Mouse (Mus musculus) B cell, adult 2 months (primary cell): ENCODE results near the gene Sbno2.

ENCODE experiments used
- DNase-seq, 2 experiments: peaks; one replicate each; pipeline ENCODE4 v3.0.0; 2022

Gene Sbno2

DNA sequence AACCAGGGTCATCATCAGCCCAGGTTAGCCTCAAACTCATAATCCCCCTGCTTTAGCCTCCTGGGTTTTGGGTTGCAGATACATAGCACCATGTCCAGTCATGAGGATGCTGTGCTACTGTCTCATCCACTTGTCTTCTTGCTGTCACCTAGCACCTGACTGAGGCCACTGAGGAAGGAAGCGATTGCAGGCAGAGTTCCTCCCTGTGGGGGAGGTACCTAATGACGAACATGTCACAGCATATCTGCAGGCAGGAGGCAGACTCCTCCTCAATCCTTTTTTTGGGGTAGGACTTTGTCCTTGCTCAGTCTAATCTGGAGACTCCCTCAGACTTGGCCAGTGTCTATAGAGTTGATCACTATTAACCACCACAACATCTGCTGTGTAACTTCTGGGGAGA lies 16.3 kb upstream of the Sbno2 start:
- DNase-seq: no peak

DNA sequence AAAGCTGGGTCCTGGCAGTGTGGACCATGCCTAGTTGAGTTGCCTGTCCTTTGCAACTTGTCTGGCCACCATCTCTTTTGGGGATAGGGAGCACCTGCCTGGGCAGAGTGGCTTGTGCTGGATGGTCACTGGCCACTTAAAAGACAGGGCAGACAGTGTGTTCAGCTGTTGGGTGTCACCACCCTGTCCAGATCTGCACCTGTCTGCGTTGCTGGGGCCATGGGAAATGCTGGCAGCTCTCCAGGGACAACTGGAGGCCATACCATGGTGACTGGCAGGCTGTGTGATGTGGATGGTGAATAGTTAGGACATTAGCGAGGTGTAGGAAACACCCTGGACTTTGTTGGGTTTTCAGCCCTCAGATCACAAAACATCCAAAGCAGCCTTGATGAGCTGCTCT lies 14.8 kb upstream of the Sbno2 start:
- DNase-seq: no peak

DNA sequence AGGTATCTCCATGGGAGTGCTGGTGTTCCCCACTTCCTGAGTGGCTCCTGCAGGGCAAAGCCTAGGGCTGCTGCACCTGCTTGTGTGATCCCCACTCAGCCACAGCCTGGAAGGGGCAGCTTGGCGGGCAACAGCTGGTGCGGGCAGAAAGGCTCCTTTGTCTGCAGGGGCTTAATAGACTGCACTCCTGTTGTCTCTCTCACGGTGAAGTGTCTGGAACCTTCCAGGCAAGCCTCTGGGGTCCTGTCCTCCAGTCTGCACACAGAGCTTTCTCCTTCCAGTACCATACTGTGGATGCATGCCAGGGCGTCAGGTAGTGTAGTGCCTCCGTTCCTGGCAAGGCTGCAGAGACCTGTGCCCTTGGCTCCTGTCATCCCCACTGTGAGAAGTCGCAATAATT lies 13.2 kb upstream of the Sbno2 start:
- no peak for DNase-seq

DNA sequence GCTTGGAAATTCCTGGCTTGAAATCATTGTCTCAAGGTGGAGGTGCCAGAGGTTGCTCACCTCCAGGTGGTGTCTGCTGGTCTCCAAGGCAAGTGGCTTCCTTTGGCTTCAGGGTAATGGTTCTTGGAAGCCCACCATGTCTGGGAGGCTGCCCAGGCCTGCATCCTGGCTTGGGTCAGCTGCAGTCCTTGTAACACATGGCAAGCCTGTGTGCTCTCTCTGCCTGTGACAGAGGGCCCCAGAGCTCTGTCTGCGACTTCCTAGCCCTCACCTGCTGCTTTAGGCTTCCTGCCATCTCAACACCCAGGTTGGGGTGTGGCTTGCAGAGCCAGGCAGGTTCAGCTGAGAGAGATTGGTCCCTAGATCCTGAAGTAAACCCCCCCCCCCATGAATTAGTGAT lies 12.4 kb upstream of the Sbno2 start:
- no peak for DNase-seq

DNA sequence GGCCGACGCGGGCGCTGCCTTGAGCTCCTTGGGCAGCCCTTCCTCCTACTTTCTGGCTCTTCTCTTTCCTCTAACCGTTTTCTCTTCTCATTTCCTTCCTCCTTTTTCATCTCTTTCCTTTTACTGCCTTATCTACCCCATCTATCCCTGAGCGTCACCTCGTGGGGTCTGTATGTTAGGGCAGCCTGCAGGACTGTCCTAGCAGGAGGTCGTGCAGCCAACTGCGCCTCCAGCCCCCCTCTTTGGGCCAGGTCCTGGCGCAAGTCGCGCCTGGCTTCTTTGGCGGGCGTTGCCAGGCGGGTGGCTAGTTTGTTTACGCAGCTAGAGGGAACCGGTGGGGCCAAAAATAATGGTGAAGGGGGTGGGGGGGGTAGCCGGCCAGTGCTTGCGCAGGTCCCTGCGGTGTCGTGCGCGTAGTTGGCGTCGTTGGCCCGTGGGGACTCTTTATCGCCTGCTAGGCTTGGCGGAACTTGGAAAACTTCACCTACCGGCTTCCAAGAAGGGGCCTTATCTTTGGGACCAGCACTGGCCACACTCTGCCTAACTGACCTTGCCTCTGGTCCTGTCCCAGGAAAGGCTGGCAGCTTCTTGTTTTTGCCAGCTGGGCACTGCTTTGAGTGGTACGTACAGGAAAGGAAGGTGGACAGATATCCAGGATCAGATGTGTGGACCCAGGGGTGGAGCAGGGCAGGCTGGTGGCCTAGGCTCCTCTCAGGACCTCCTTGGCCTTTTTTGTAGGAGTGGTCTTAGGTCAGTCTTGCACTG lies 11.7 kb upstream of the Sbno2 start:
- peak; percentile 45 to 47 for DNase-seq

DNA sequence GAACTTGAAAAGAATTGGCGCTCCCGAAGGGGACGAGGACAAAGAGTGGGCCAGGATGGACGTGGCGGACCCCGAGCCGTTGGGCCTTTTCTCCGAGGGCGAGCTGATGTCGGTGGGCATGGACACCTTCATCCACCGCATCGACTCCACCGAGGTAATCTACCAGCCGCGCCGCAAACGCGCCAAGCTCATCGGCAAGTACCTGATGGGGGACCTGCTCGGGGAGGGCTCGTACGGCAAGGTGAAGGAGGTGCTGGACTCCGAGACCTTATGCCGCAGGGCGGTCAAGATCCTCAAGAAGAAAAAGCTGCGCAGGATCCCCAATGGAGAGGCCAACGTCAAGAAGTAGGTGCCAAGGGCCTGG lies 11.2 kb upstream of the Sbno2 start:
- peak; percentile 28 to 45 for DNase-seq

DNA sequence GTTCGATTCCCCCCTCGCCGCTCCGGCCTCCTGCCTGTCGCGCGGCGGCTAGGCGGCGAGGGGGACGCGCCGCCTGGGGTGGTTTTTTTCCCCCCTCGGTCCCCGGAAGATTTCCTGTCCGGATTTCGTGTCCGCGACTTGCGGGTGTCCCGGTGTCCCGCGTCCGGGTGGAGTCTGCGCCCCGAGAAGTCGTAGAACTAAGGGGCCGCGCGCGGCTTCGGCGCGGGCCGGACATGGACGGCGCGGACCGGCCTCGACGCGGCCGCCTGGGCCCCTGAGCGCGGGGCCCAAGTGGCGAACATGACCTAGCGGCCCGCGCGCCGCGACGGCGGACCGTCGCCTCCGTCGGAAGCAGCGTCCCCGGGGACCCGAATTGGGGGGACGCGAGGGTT lies 10.6 kb upstream of the Sbno2 start:
- no peak for DNase-seq

DNA sequence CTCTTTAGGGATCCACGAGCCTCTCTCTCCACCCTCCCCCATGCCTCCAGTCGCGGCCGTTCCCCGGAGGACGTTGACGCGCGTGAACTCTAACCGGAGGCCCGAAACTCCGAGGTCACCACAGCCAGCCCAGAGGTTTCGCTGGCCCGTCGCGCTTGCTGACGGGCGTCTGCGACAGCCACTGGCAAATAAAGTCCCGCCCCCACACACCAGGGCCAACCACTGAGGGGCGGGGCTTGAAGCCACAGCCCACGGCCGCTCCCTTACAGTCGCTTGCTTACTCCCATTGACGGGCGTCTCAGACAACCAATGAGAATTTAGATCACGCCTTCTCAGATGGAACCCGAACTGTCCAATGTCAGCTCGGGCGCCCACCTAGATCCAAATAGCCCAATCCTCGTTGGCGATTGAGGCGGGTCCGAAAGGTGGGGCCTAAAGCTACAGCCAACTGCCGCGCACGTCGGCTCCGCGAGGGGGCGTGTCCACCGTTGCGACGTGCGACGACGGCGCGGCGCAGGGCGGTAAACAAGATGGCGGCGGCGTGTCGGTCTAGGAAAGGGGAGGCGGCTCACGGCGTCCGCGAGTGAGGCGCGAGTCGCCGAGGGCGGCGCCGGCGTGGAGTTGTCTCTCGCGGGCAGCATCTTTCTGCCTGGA lies 10.0 kb upstream of the Sbno2 start, which contains the start of gene Stk11:
Stk11 (plus strand) TSS at position 514 of the 654 bp plus-strand sequence.
- peak; percentile 96 to 97 for DNase-seq

DNA sequence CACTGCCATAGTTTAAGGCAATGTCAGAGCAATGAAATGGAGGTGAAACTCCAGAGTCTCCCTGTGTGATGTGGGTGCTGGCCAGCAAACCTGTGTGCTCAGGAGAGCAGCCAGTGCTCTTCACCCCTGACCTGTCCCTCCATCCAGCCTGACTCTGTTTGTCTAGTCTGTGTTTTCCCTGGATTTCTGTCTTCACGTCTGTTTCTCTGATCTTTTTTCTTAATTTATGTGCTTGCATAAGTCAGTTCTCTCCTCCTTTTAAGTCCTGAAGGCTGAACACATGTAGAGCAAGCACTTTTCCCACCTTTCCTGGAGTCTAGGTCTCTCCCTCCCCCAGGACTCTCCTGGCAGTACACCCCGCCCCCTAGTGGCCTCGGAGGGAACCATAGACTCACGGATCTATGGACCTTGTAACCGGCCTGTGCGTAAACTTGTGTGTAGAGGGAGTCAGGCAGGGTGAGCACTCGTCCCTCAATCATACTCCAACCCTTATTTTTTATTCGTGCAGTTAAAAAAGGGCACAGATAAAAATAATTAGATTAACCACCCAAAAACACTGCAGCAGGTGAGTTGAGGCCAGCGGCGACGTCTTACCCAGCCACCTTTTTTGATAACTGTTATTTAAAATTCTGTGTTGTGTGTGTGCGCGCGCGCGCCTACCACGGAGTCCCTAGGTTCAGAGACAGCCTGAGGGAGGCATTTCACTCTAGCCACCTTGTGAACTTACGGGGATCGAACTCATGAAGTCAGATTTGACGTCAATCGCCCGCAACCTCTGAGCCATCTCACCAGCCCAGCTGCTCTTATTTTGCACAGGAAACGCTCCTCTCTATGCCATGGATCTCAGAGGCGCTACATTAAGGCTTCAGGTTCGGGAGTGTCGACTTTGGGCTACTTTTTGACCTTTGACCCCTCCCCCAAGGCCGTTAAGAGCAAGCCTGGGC lies 9.2 kb upstream of the Sbno2 start:
- DNase-seq: peak; percentile 92 to 93

DNA sequence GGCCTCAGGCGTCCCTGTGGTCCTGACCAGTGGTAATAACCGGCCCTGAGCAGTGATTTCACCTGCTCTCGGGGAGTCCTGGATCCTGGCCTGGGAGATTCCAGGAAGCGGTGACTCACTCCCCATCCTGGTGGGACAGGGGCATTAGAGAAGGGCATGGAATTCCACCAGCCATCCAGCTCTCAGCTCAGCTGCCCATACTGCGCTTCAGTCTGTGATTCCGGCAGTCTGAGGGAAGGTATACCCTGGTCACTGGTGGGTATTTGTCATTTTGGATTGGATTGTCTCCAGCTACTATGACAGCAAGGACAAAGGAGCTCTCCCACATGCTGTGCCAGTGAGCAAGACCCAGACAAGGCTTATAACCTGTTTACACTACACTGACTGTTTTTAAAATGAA lies 2.3 kb upstream of the Sbno2 start:
- DNase-seq: no peak

DNA sequence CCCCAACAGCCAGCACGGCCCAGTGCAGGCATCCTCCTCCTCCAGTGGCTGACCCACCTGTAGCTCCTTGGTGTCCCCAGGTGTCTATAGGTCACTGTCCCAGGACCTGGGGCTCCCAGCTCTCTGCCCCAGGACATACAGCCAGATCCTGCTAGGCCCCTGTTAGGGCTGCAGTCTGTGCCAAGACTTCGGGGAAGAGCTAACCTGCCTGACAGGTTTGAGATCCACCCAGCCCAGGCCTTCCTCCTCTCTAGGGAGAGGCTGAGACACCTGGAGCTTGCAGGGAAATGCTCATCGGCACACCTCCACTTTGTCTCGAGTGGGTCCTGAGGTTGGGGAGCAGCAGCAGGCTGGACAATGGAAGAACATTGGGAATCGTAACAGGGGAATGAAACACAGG lies 555 bp upstream of the Sbno2 start:
- DNase-seq: no peak

DNA sequence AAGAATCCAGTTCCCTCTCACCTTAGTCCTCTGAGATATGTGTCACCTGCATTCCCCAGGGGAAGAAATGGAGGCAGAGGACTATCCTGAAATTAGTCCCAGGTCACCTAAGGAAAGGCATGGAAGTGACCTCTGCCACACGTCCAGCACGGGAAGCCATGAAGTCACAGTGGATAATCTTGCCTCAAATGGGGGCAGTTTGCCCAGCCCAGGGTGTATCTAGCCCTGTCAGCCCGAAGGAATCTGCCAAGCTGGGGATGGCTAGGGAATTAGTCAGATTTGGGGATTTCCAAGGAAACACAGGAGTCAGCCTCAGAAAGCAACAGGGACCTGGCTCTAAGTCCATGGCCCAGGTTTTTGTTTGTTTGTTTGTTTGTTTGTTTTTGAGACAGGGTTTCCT lies 1.2 kb downstream of the Sbno2 start:
- no peak for DNase-seq

DNA sequence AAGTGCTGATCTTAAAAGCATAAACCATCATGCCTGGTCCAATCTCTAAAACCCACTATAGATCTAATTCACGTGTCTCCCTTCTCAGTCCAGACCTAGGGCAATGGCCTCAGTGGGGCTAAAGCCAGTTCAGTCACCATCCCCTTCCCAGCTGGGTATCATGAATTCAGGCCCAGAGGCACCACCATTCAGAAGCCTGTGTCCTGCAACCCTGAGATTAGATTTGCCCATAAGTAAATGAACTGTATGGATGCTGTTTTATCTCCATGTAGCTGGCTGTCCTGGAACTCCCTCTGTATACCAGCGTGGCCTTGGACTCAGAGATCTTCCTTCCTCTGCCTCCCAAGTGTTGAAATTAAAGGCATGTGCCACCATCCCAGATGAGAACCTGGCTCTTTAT lies 2.3 kb downstream of the Sbno2 start:
- no peak for DNase-seq

DNA sequence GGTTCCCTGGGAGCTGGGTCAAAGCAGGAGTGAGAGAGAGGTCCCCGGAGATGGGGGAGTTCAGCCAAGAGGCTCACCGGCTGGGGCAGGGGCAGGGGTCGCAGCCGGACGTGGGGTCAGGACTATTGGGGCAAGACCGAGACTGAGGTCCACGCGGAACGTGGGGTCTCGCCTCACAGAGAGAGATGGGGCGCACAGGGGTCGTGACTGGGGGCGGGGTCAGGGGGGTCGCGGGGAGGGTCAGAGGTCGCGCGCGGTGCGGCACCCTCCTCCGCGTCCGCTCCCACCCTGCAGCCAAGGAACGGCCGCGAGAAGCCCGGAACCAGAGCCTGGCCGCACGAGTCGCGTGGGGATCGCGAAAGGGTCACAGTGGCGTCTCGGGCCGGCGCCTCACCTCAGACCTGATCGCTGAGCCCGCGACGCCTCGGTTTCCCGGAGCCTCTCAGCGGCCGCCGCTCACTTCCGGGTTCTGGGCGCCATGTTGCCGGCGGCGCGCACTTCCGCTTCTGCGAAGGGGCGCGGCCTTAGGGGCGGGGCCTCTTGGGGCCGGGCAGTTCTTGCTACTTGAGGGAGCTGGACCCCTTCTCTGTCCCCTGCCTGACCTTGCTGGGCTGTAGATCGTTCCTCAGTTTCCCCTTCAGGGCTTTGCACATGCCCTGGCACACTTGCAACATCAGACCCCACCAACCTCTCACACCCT lies 3.0 kb downstream of the Sbno2 start:
- peak; percentile 95 to 96 for DNase-seq

DNA sequence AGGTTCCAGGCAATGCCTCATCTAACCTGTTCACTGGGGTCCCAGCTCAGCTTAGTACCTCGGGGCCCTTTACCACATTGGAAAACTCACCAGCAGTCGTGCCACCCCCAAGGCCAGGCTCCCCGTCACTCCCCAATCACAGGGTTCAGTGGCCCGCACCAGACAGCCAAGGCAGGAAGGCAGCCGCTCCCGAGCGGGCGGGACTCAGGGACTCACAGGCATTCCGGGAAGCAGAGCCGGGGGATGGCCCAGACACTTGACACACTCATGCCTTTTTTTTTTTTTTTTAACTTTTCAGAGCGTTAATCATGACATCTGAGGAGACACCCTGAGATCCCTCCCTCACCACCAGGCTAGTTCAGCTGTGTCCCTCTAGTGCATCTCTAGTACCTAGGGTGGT lies 4.4 kb downstream of the Sbno2 start:
- no peak for DNase-seq

DNA sequence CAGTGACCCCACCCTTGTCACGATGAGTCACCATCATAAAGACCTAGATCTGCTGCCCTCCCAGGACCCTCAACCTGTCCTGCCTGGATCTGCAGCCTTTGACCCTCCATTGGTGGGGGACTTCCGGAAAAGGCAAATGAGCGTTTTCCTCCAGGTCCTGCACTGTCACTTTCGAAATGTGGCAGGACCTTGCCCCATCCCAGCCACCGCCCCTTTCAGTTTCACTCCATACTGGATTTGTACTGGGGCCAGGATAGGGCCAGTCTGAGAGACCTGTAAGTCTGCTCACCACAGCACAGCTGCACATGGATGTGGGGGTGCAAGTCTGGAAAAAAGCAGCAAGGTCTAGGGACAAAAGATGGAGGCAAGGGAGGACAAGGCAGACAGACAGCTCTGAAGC lies 6.7 kb downstream of the Sbno2 start:
- no peak for DNase-seq

DNA sequence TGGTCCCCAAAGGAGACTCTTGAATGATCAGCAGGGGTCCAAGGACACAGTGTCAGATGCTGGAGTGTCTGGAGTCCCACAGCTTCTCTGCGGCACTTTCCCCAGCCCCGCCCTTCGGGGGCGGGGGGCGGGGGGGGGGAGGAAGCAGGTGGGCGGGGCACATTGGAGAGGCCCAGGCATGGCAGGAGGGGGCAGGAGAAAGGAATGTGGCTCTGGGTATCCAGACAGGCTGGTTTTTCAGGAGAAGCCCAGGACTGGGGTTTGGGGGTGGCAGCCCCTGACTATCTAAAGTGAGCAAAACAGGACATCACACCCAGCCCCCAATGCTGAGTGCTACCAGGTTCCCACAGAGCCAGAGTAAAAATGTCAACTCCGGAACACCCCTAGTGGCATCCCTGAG lies 8.1 kb downstream of the Sbno2 start:
- no peak for DNase-seq

DNA sequence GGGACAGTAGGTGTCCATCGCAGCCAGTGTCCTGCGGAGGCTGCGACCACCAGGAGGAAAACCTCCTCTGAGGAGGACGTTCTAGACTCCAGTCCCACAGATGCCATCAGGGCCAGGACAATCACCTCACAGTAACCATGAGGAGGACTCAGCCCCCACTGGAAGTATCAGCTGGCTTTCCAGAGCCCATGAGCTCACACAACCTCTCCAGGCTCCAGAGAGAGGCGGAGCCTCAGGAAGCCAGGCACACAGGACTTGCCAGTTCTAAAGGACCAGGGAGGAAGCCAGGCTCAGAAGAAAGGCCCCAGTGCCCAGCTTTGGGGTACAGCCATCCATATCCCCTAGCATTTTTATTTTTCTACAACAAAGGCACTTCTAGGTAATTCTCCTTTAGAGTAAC lies 9.8 kb downstream of the Sbno2 start:
- DNase-seq: no peak

DNA sequence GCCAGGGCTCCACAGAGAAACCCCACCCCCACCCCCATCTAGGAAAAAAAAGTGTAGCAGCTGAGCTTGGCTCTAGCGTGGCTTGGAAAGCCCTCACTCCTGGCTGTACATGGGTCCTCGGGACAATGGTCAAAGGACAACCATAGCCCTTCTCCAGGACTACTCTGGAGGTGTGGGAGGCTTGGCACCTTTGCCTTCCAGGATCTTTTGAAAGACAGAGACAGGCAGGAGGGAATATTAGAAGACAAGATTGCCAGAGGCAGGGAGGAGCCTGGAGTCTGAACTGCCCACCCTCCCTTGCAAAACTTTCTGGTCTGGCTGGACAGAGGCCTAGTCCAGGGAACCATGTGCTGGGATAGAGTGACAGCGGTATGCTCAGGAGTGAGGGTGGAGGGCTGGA lies 10.7 kb downstream of the Sbno2 start:
- no peak for DNase-seq

DNA sequence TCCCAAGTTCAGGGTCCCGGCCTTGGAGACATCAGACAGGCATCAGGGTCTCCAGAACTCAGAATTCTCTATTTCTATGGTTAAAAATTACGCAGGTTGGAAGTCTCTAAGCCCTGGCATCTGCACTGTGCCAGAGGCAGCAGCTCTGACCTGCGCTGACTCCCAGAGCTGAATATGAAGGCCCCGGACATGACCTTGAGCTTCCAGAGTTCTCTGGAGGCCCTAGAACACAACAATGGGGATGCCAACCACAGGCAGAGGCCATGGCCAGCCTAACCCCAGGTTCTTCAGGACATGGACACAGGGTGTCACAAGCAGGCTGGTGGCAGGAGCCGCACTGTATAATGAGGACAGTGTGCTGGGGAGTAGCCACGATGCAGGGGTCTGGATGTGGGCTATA lies 11.3 kb downstream of the Sbno2 start:
- no peak for DNase-seq

DNA sequence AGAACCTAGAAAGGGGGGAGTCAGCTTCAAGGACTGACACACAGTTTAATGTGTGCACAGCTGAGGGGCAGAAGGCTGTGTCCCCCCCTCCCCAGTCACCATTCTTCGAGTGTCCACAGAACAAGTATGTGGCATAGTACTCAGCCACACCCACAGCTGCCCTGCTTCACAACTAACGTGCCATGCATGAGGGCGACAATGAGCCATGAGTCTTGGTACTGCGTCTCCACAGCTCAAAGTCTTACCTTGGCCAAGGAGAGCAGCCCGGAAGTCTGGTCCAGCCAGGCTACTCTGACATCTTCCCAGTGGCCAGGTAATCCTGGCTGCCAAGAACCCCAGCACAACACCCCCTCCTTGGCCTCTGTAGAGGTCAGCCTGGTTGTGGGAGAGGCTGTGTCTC lies 12.7 kb downstream of the Sbno2 start:
- no peak for DNase-seq

DNA sequence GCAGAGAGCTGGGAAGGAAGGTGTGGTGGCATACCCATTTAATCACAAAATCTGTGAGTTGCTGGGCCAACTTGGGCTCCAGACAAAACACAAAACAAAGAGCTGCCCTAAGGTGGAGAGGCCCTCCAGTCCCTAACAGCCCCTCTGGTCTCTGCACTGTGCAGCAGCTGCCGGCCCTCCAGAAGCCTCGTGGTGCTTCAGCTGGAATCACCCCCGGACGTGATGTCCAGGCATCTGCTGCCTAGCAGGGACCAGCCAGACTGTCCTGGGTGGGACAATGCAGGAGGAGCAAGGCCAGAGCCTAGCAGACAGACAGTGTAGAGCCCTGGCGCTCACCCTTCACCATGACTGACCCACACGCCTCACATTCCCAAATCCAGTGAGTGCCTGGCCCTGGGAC lies 13.8 kb downstream of the Sbno2 start:
- no peak for DNase-seq

DNA sequence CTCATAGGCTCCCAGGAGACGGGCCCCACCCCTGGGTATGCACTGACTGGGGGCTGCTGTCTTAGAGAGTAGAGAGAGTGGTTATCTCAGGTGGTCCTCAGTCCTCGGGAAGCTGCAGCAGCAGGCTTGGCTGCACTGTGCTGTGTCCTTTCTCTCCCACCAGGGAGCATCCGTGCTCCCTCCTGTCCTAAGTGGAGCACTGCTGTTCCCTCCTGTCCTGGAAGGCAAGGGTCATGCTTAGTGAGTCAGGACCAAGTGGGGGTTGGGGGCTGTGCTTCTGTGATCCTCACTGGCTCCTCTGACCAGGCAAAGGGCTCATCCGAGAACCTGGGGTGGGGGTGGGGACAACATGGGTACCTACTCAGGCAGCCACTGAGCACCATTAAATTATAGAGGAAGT lies 16.2 kb downstream of the Sbno2 start:
- DNase-seq: no peak
